27 mouse cellular contexts compared by ENCODE assay signal in genomic region chr14:34347084-34347483, GRCm38 (mm10). TPM values are rescaled to one million over a fixed set of nuclear protein-coding genes. Genes with fewer than 3 reads are reported as not detected.
DNase-seq lines count a peak whose midpoint lies in the region; ATAC-seq and TF ChIP-seq lines count a peak whose summit lies in the region.
"Had no signal": no experiment of that assay in that cellular context is flagged by ENCODE, and none has a peak within 500 bp of the region (broad histone marks: within the 10 kb centered on the region; RNA-seq: fewer than 3 reads in every experiment).

No protein-coding gene starts in this region.

- ATAC-seq in lung, postnatal 0 days = no peak
- ATAC-seq: activated CD4-positive, CD25-positive, alpha-beta regulatory T cell, adult 4 months; CD4-positive, CD25-positive, alpha-beta regulatory T cell, adult 4 months; Patski had no signal

- TF ChIP-seq CTCF in liver, adult 2 months (IDR thresholded peaks at IDR 0.05; ENCODE audit: low read depth, low read length) = no peak
- TF ChIP-seq CTCF in lung, postnatal 0 days (IDR thresholded peaks at IDR 0.05) = no peak

- no peak overlapping the region for H3K4me3 ChIP-seq in liver, adult 2 months (ENCODE audit: insufficient read depth, low read depth, low read length)
- H3K4me3 ChIP-seq in myocyte = no peak overlapping the region
- no peak overlapping the region for H3K4me3 ChIP-seq in lung, postnatal 0 days (ENCODE audit: low read depth, low read length)

- no peak overlapping the region for H3K4me2 ChIP-seq in myocyte (ENCODE audit: low read depth)
- H3K4me2 ChIP-seq in lung, postnatal 0 days (replicated peaks; ENCODE audit: low read depth, low read length) = no peak overlapping the region

- no peaks in the 10 kb centered on the region for H3K79me2 ChIP-seq in liver, adult 2 months (ENCODE audit: control insufficient read depth, insufficient read depth, low read length)
- no peaks in the 10 kb centered on the region for H3K79me2 ChIP-seq in myocyte (ENCODE audit: control insufficient read depth, insufficient read depth)

- no peaks in the 10 kb centered on the region for H3K9me3 ChIP-seq in lung, postnatal 0 days (ENCODE audit: low read length)
- H3K9me3 ChIP-seq: G1E had no signal

- WGBS in liver, adult 2 months = 65% methylated on average over 5 of the region's 5 CpGs
- 94% methylated on average over 5 of the region's 5 CpGs for WGBS in lung, postnatal 0 days

- no peak overlapping the region for H3ac ChIP-seq in myocyte (ENCODE audit: control insufficient read depth, insufficient read length)

- peaks cover 37% of the 10 kb centered on the region for H3K4me1 ChIP-seq in liver, adult 2 months (ENCODE audit: control insufficient read depth, insufficient read depth, low read length)
- no peaks in the 10 kb centered on the region for H3K4me1 ChIP-seq in lung, postnatal 0 days (ENCODE audit: insufficient read depth, low read depth, low read length)

- intact Hi-C loops in heart, postnatal 10 days (cut with DNase I) = no loop called here

- no peak for TF ChIP-seq POLR2A in liver, adult 2 months (IDR thresholded peaks at IDR 0.05; ENCODE audit: extremely low read depth, insufficient read depth, low read length)
- TF ChIP-seq POLR2A in myocyte (IDR thresholded peaks at IDR 0.05; ENCODE audit: insufficient read length, low read depth) = no peak

- peaks cover 21% of the 10 kb centered on the region for H3K36me3 ChIP-seq in liver, adult 2 months (ENCODE audit: control insufficient read depth, insufficient read depth, low read length)
- H3K36me3 ChIP-seq in myocyte (ENCODE audit: control insufficient read depth, insufficient read depth) = peaks cover 15% of the 10 kb centered on the region
- no peaks in the 10 kb centered on the region for H3K36me3 ChIP-seq in lung, postnatal 0 days (ENCODE audit: insufficient read depth, low read length)

- H3K27ac ChIP-seq in liver, adult 2 months (replicated peaks; ENCODE audit: insufficient read depth, low read depth, low read length) = peak overlapping the region; percentile 89
- H3K27ac ChIP-seq in lung, postnatal 0 days (ENCODE audit: low read length) = no peak overlapping the region

- H3K27me3 ChIP-seq in liver, adult 2 months (ENCODE audit: control insufficient read depth, insufficient read depth, low read length) = no peaks in the 10 kb centered on the region
- H3K27me3 ChIP-seq in myocyte (ENCODE audit: control insufficient read depth, insufficient read depth, insufficient read length) = no peaks in the 10 kb centered on the region
- H3K27me3 ChIP-seq in lung, postnatal 0 days (replicated peaks; ENCODE audit: insufficient read depth, low read length) = no peaks in the 10 kb centered on the region
- H3K27me3 ChIP-seq: CH12.LX, Patski had no signal

- peak; percentile 71 for DNase-seq in heart, adult 11 months
- DNase-seq in heart, postnatal 10 days = no peak
- peak; percentile 61 for DNase-seq in liver, adult 2 months (ENCODE audit: extremely low read depth, low read depth, low spot score)
- no peak for DNase-seq in liver
- peak; percentile 31 for DNase-seq in testis, postnatal 10 days (ENCODE audit: low spot score)
- no peak for DNase-seq in testis, postnatal 14 days (ENCODE audit: low spot score)
- DNase-seq in lung, postnatal 0 days (ENCODE audit: low spot score) = no peak
- DNase-seq: adrenal gland, adult 2 months; adrenal gland, adult 8-10 months; adrenal gland, postnatal 10 days; adrenal gland, postnatal 14 days; adrenal gland, postnatal 25 days; adrenal gland, postnatal 36 days; B cell, adult 2 months; cerebellum, adult 11 months; cerebellum, adult 11-12 months had no signal

- H3K9ac ChIP-seq in liver, adult 2 months (ENCODE audit: low read depth, low read length) = 0 out of 2 replicates have a peak overlapping the region, but pooled peaks have one; percentile 4
- H3K9ac ChIP-seq in lung, postnatal 0 days (replicated peaks; ENCODE audit: low read depth) = no peak overlapping the region

- no peak for TF ChIP-seq EP300 in lung, postnatal 0 days (IDR thresholded peaks at IDR 0.05)

TF ChIP-seq in myocyte, 11 proteins besides CTCF, POLR2A, EP300 and RAD21:
- TF ChIP-seq MYOG (IDR thresholded peaks at IDR 0.05; ENCODE audit: control insufficient read depth in 1 of 3, insufficient read depth in 1 of 3, insufficient read length in 2 of 3, low read depth in 2 of 3) = no peak
- no peak for TF ChIP-seq TCF12 (IDR thresholded peaks at IDR 0.05; ENCODE audit: insufficient read depth, poor library complexity, severe bottlenecking)
- TF ChIP-seq POLR2AphosphoS2 (IDR thresholded peaks at IDR 0.05; ENCODE audit: insufficient read length, low read depth) = peak; percentile 67
- TF ChIP-seq REST (IDR thresholded peaks at IDR 0.05; ENCODE audit: insufficient read depth, insufficient read length) = no peak
- TF ChIP-seq CEBPB (IDR thresholded peaks at IDR 0.05; ENCODE audit: insufficient read depth, poor library complexity, severe bottlenecking) = no peak
- no peak for TF ChIP-seq SRF (IDR thresholded peaks at IDR 0.05; ENCODE audit: control insufficient read depth, insufficient read length, low read depth)
- no peak for TF ChIP-seq TCF3 (IDR thresholded peaks at IDR 0.05; ENCODE audit: insufficient read length, low read depth)

RNA-seq across cellular contexts. Expression of gene Fam25c, which starts 8.1 kb away (rescaled TPM):
- not detected for total RNA-seq in heart, postnatal 10 days (2021)
- 56.3 and 66.7 TPM in 2 replicates for total RNA-seq in liver, adult 2 months (2014; rRNA removed)
- polyA plus RNA-seq in liver, adult 2 months (2012; rRNA removed) = 74.3 and 146 TPM in 2 replicates
- polyA plus RNA-seq in myocyte (2012; fragmentation: generic; extraction: Trizol) = not detected
- polyA plus RNA-seq in lung, postnatal 0 days (2015; fragmentation: Nextera tagmentation; extraction: Ambion mirVana) = 0.45 TPM in 1 of 2 replicates, not detected in the other
- total RNA-seq: adrenal gland, adult 18-20 months; adrenal gland, adult 2 months; adrenal gland, adult 8-10 months; adrenal gland, postnatal 25 days; adrenal gland, postnatal 36 days; adrenal gland, postnatal 4 days; CH12.LX; G1E; MEL had no signal
- polyA plus RNA-seq: activated CD4-positive, CD25-positive, alpha-beta regulatory T cell, adult 4 months; adrenal gland, adult 2 months; brain, embryonic 14.5 days; C2C12; CD4-positive, CD25-positive, alpha-beta regulatory T cell, adult 4 months; G1E; Patski had no signal

RNA-seq across cellular contexts. Expression of gene Sncg, which starts 27.5 kb away (rescaled TPM):
- total RNA-seq in heart, postnatal 10 days (2021) = 1 to 10 TPM; 3.4 to 3.7 TPM
- total RNA-seq in liver, adult 2 months (2014; rRNA removed) = 0.20 and 0.46 TPM in 2 replicates
- 0.11 and 0.45 TPM in 2 replicates for polyA plus RNA-seq in liver, adult 2 months (2012; rRNA removed)
- polyA plus RNA-seq in myocyte (2012; fragmentation: generic; extraction: Trizol) = 1.3 TPM
- polyA plus RNA-seq in lung, postnatal 0 days (2015; fragmentation: Nextera tagmentation; extraction: Ambion mirVana) = 2.1 and 2.2 TPM in 2 replicates
- total RNA-seq: MEL had no signal
- polyA plus RNA-seq: activated CD4-positive, CD25-positive, alpha-beta regulatory T cell, adult 4 months; CD4-positive, CD25-positive, alpha-beta regulatory T cell, adult 4 months; G1E; Patski had no signal

RNA-seq across cellular contexts. Expression of gene Mmrn2, which starts 28.2 kb away (rescaled TPM):
- total RNA-seq in heart, postnatal 10 days (2021) = 10 to 100 TPM; 43.8 to 50.9 TPM
- total RNA-seq in liver, adult 2 months (2014; rRNA removed) = 9.2 and 10.7 TPM in 2 replicates
- polyA plus RNA-seq in liver, adult 2 months (2012; rRNA removed) = 3.0 and 3.4 TPM in 2 replicates
- 0.02 TPM for polyA plus RNA-seq in myocyte (2012; fragmentation: generic; extraction: Trizol)
- polyA plus RNA-seq in lung, postnatal 0 days (2015; fragmentation: Nextera tagmentation; extraction: Ambion mirVana) = 15.4 and 16.5 TPM in 2 replicates
- total RNA-seq: CH12.LX had no signal
- polyA plus RNA-seq: activated CD4-positive, CD25-positive, alpha-beta regulatory T cell, adult 4 months had no signal

RNA-seq across cellular contexts. Expression of gene Glud1, which starts 36.6 kb away (rescaled TPM):
- 100 to 1,000 TPM; 130 to 141 TPM for total RNA-seq in heart, postnatal 10 days (2021)
- total RNA-seq in liver, adult 2 months (2014; rRNA removed) = 691 and 755 TPM in 2 replicates
- polyA plus RNA-seq in liver, adult 2 months (2012; rRNA removed) = 633 and 710 TPM in 2 replicates
- 95.8 TPM for polyA plus RNA-seq in myocyte (2012; fragmentation: generic; extraction: Trizol)
- 63.2 and 64.3 TPM in 2 replicates for polyA plus RNA-seq in lung, postnatal 0 days (2015; fragmentation: Nextera tagmentation; extraction: Ambion mirVana)

RNA-seq across cellular contexts. Expression of gene Shld2, which starts 36.8 kb away (rescaled TPM):
- 1 to 10 TPM; 7.4 to 7.7 TPM for total RNA-seq in heart, postnatal 10 days (2021)
- total RNA-seq in liver, adult 2 months (2014; rRNA removed) = 25.4 and 36.4 TPM in 2 replicates
- 9.2 and 12.2 TPM in 2 replicates for polyA plus RNA-seq in liver, adult 2 months (2012; rRNA removed)
- polyA plus RNA-seq in myocyte (2012; fragmentation: generic; extraction: Trizol) = 2.6 TPM
- polyA plus RNA-seq in lung, postnatal 0 days (2015; fragmentation: Nextera tagmentation; extraction: Ambion mirVana) = 7.5 and 9.7 TPM in 2 replicates

Comparison
In these comparisons a context has a peak if more than half of its experiments do, and no peak if none do; other contexts are left out.
1. DNase-seq: peak in heart, adult 11 months (single experiment), liver, adult 2 months (single experiment) and testis, postnatal 10 days (single experiment); none in heart, postnatal 10 days (0 of 2), liver (single experiment), testis, postnatal 14 days (single experiment) and lung, postnatal 0 days (single experiment).
2. RNA of gene Fam25c, which starts 8.1 kb away (polyA plus RNA-seq): 74.3 to 146 TPM in liver, adult 2 months; 0.45 TPM in lung, postnatal 0 days and not detected in myocyte (single experiment); every median in the first group is over 10 times any median in the second.